Mouse (Mus musculus): ENCODE data around the gene Ric3.
"Not testable (repeated sequence)": the region's sequence is repeated elsewhere in the genome, so short reads cannot be mapped to it uniquely, and the experiment has no call there.

Gene Ric3

GRCm38 (mm10) chr7:109083113-109083812 is at the start of gene Ric3:
Ric3 (minus strand) TSS chr7:109083331.
- in situ Hi-C loops (cut with MboI), result no loop called here

GRCm38 (mm10) chr7:109131565-109131964 is 48.4 kb upstream of the Ric3 start:
- in situ Hi-C loops (cut with MboI), result loop anchor here (25.0 kb wide), 1 partner anchor 281 kb away; no protein-coding TSS in a partner anchor

- in situ Hi-C loops (cut with MboI), result loop anchor here (25.0 kb wide), 1 partner anchor 282 kb away; no protein-coding TSS in a partner anchor
Observed at GRCm38 (mm10) chr7:109129946-109130686, 47.0 kb upstream of the Ric3 start.

GRCm38 (mm10) chr7:109129442-109129841 is 46.3 kb upstream of the Ric3 start:
- in situ Hi-C loops (cut with MboI), result loop anchor here (25.0 kb wide), 1 partner anchor 283 kb away; no protein-coding TSS in a partner anchor

- in situ Hi-C loops (cut with MboI), result no loop called here
Observed at GRCm38 (mm10) chr7:109115929-109116328, 32.8 kb upstream of the Ric3 start.

- in situ Hi-C loops (cut with MboI), result not testable (repeated sequence)
Observed at GRCm38 (mm10) chr7:109115488-109115887, 32.4 kb upstream of the Ric3 start.

GRCm38 (mm10) chr7:109114950-109115349 is 31.8 kb upstream of the Ric3 start:
- in situ Hi-C loops (cut with MboI), result no loop called here

GRCm38 (mm10) chr7:109111000-109111399 is 27.9 kb upstream of the Ric3 start:
- in situ Hi-C loops (cut with MboI), result no loop called here

- in situ Hi-C loops (cut with MboI), result no loop called here
Observed at GRCm38 (mm10) chr7:109104894-109105293, 21.8 kb upstream of the Ric3 start.

- in situ Hi-C loops (cut with MboI), result no loop called here
Observed at GRCm38 (mm10) chr7:109101167-109101566, 18.0 kb upstream of the Ric3 start.

GRCm38 (mm10) chr7:109098145-109099018 is 15.3 kb upstream of the Ric3 start:
- in situ Hi-C loops (cut with MboI), result no loop called here

GRCm38 (mm10) chr7:109097203-109097602 is 14.1 kb upstream of the Ric3 start:
- in situ Hi-C loops (cut with MboI), result no loop called here

GRCm38 (mm10) chr7:109096618-109097017 is 13.5 kb upstream of the Ric3 start:
- in situ Hi-C loops (cut with MboI), result no loop called here

GRCm38 (mm10) chr7:109094294-109094693 is 11.2 kb upstream of the Ric3 start:
- in situ Hi-C loops (cut with MboI), result no loop called here

- in situ Hi-C loops (cut with MboI), result not testable (repeated sequence)
Observed at GRCm38 (mm10) chr7:109091316-109091715, 8.2 kb upstream of the Ric3 start.

GRCm38 (mm10) chr7:109086946-109087345 is 3.8 kb upstream of the Ric3 start:
- in situ Hi-C loops (cut with MboI), result no loop called here

GRCm38 (mm10) chr7:109083813-109084184 is 668 bp upstream of the Ric3 start:
- in situ Hi-C loops (cut with MboI), result no loop called here

- in situ Hi-C loops (cut with MboI), result no loop called here
Observed at GRCm38 (mm10) chr7:109082269-109083112, 640 bp downstream of the Ric3 start.

GRCm38 (mm10) chr7:109072326-109072725 is 10.8 kb downstream of the Ric3 start:
- in situ Hi-C loops (cut with MboI), result no loop called here

GRCm38 (mm10) chr7:109069641-109070040 is 13.5 kb downstream of the Ric3 start:
- in situ Hi-C loops (cut with MboI), result no loop called here

GRCm38 (mm10) chr7:109059536-109059935 is 23.6 kb downstream of the Ric3 start:
- in situ Hi-C loops (cut with MboI), result no loop called here

All from mature B cell (primary cell).